Mouse (Mus musculus): Measurements from ENCODE around the gene Acacb. TPM values are rescaled to one million over a fixed set of nuclear protein-coding genes. Genes with fewer than 3 reads are reported as not detected.

The Acacb gene
- total RNA-seq, 2 experiments from 2014 or later: 177 to 191 TPM

DNA sequence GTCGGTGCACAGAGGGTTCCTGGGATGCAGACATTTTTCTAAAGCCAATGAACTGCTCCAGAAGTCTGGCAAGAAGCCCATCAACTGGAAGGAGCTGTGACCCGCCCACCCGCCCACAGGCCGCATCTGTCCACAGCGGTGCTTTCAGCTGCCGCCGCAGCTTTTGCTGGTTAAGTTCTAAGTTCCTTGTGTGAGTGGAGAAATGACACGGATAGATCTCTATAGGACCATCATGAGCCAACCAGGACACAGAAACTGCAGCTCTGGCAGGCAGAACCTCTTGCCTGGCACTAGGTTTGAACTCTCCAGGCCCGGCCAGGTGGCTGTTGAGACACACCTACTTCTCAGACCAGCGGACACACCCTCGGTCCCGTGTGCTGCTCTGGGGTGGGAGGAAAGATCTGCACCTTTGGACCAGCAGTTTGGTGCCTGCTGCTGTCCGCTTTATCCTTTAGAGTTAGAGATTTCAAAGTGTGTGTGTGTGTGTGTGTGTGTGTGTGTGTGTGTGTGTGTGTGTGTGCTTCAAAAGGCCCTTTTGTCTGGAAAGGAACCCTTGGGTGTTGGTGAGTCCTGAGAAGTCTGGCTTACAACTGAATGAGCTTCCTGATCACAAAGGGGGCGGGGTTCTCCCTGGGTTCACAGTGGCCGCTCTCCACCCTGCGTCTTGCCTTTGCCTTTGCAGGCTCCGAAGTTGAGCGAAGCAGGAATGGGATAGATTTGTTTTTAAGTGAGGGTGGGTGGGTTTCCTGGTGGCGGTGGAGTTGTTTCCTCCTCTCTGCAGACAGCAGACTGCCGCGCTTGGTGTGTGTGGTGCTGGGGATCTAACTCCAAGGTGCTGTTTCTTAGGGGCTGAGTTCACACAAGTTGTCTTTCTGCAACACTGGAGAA lies 7.8 kb upstream of the Acacb start:
- peak overlapping the region; percentile 64 for H3K27ac ChIP-seq
- no peak for DNase-seq
- no peak for TF ChIP-seq CTCF (IDR thresholded peaks at IDR 0.05)
- intact Hi-C loops (cut with DNase I): no loop called here
- H3K4me3 ChIP-seq: peak overlapping the region; percentile 38

DNA sequence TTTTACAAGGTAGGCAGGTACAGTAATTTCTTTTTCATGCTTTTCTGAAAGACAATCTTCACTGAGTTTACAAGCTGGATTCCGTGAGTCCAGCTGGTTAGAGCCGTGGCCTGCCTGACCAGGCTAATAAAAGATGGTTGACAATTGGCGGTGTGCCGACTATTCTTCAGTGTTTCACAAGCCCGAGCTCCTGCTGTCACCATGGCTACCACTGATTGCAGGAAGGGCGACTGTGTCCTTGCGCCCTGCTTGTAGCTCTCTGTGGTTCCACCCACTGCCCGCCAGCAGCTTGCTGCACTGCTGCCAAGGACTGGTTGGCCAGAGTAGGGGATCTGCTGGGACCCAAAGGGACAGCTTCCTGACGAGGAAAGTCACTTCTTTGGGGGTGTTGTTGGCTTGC lies 7.2 kb upstream of the Acacb start:
- peak; percentile 79 for DNase-seq
- intact Hi-C loops (cut with DNase I): no loop called here
- H3K4me3 ChIP-seq: peak overlapping the region; percentile 38
- no peak for TF ChIP-seq CTCF (IDR thresholded peaks at IDR 0.05)
- peak overlapping the region; percentile 64 for H3K27ac ChIP-seq

DNA sequence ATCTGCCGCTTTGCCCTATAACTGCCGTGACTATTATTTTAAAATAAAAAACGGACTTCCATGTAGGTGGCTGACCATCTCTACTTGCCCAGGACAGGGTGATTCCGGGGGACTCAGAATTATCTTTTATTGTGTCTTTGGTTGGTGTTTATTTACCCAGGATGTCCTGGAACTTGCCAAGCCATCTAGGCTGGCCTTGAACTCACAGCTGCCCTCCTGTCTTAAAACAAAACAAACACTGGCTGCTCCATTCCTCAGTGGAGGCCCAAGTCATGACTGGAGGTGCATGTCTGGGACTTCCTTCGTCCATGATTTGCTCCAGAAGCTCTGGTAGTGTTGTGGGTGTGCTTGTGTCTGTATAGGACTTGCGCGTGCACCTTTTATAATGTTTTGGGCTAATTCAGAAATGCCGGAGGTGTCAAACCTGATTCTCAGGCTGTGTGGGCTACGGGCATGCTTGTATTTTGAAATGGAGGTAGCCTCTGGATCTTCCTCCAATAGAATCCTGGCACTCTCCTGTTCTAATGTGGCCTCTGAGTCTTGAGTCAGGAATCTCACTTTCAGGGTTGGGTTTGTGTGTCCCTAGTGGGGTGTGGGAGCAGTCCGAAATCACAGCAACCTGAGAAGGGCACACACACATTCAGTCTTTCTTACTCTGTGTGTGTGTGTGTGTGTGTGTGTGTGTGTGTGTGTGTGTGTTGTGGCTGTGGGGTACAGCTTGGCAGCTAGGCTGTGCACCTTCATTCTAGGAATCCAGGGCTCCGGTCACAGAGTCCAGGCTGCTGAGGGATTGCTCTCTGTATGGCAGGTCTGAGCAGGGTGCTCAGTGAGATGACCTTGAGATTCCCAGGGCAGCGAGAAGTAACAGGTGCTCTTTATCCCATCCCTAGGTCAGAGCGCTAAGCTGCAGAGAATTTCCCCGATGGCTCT lies 973 bp downstream of the Acacb start:
- H3K27ac ChIP-seq: peak overlapping the region; percentile 96
- TF ChIP-seq CTCF (IDR thresholded peaks at IDR 0.05): no peak
- H3K4me3 ChIP-seq: peak overlapping the region; percentile 72
- DNase-seq: peak; percentile 61
- intact Hi-C loops (cut with DNase I): no loop called here

DNA sequence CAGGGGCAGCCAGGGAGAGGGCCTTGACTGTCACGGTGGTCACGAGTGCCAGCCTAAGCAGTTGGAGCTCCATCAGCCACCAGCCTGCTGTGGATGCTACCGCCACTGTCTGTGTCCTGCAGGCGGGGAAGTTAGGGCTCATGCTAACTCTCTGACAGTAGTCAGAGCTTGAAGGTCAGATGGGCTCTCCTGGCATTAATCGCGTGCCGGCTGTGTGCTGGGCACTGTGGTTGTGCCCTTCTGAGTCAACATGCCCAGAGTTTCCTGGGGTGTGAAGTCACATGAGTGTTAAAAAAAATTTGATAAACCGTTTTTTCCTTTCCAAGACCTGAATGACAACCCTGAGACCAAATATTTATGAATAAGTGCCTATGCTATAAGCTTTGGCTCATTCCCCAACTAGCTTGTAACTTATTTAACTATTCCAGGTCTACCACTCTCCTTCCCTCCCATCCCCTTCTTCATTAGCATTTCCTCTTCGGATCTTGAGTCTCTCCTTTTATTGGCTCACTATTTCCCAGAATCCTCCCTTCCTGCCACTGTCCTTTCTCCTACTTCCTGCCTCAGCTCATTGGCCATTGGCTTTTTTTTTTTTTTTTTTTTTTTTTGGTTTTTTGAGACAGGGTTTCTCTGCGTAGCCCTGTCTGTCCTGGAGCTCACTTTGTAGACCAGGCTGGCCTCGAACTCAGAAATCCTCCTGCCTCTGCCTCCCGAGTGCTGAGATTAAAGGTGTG lies 6.2 kb downstream of the Acacb start:
- intact Hi-C loops (cut with DNase I): loop anchor here (2.0 kb wide), 1 partner anchor 18 kb away; no protein-coding TSS in a partner anchor
- Histone ChIP-seq H3K27ac (peak overlapping the region; percentile 64), H3K4me3 (peak overlapping the region; percentile 18; the same call in 1 of the 2 replicates)
- DNase-seq: no peak
- TF ChIP-seq CTCF (IDR thresholded peaks at IDR 0.05): no peak

DNA sequence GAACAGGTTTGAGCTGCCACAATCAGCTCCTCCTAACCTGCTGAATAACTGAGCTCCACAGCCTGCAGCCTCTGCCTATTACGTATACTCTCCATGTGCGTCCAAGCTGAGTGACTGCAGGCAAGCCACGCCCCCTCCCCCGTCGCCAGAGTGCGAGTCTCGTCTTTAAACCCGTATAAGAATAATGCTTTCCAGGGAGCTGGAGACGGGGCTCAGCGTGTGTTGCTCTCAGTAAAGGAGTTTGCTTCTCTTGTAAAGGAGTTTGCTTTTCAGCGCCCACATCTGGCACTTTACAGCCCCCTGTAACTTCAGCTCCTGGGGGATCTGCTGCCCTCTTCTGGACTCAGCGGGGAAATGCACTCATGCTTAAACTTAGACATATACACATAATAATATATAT lies 7.2 kb downstream of the Acacb start:
- intact Hi-C loops (cut with DNase I): loop anchor here (2.0 kb wide), 1 partner anchor 19 kb away; no protein-coding TSS in a partner anchor
- no peak for DNase-seq
- peak overlapping the region; percentile 51; the same call in 1 of the 2 replicates for H3K27ac ChIP-seq
- TF ChIP-seq CTCF (IDR thresholded peaks at IDR 0.05): peak; percentile 52
- no peak overlapping the region for H3K4me3 ChIP-seq

DNA sequence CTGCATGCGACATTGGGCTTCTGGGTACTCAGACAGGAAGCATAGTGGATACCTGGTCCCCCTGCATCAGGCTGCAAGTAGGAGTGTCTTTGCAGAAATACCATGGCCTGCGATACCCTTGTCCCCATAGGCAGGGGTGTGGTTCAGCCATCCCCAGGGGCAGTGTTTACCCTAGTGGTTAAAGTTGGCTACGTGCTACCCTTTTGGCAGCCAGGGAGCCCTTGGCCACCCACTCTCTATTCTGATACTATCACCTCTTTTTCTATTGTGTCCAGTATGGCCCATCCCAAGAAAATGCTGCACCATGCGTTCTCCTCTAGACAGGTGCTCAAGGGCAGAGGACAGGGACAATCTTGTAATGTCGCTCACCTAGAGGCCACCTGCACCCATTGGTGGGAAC lies 8.4 kb downstream of the Acacb start:
- peak overlapping the region; percentile 88 for H3K27ac ChIP-seq
- TF ChIP-seq CTCF (IDR thresholded peaks at IDR 0.05): no peak
- intact Hi-C loops (cut with DNase I): no loop called here
- DNase-seq: no peak
- peak overlapping the region; percentile 39; the same call in 1 of the 2 replicates for H3K4me3 ChIP-seq

DNA sequence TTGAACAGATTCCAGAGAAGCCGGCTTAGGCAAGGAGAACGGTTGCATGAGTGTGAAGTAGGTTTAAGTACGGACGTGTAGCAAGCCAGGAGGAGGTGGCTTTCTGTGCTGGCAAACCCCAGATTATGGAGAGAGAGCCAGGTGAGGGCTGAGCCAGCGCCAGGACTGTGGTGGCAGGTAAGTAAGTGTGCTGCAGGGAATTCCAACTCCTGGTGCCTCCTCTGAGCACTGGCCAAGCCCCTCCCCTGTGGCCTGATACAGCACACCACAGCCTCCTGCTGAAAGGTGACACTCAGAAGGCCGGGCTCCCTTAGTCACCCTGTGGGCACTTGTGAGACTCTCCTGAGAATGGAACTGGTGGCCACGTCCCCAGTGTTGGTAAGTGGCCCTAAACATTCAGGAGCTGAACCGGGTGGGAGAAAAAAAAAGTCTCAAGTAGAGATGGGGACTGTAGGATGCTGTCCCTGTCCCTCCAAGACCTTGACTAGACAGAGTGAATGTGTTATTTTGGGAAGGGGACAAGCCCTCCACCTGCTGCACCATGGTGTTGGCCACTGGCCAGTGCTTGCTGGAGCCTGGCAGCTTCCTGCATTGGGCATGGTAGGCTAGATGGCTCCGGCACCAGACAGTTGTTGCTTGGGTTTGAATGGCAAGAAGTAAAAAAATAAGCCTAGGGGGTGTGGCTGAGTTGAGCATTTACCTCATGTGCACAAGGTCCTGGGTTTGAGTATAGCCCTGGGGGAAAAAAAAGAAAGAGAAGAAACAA lies 9.0 kb downstream of the Acacb start:
- Histone ChIP-seq H3K27ac (peak overlapping the region; percentile 88), H3K4me3 (peak overlapping the region; percentile 49)
- peak; percentile 88 for DNase-seq
- intact Hi-C loops (cut with DNase I): no loop called here
- TF ChIP-seq CTCF (IDR thresholded peaks at IDR 0.05): no peak

DNA sequence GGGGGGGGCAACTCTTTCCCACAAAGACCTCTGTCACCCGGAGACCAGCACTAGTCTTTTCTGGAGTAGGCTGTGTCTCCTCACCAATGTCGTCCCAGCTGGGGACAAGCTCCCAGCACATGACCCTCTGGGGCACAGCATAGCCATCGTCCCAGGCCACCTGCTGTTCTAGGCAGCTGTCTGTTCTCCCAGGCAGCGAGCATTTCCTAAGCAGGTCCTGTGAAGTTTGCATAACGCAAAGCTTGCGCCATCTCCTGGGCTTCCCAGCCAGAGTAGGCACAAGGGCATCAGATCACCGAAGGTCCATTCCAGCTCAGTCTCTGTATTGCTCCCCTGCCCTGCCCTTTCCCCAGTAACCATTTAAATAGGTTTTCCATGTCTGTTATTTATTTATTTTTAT lies 10.9 kb downstream of the Acacb start:
- Histone ChIP-seq H3K4me3 (peak overlapping the region; percentile 26; the same call in 1 of the 2 replicates), H3K27ac (peak overlapping the region; percentile 88)
- DNase-seq: peak; percentile 68
- no peak for TF ChIP-seq CTCF (IDR thresholded peaks at IDR 0.05)
- intact Hi-C loops (cut with DNase I): no loop called here

DNA sequence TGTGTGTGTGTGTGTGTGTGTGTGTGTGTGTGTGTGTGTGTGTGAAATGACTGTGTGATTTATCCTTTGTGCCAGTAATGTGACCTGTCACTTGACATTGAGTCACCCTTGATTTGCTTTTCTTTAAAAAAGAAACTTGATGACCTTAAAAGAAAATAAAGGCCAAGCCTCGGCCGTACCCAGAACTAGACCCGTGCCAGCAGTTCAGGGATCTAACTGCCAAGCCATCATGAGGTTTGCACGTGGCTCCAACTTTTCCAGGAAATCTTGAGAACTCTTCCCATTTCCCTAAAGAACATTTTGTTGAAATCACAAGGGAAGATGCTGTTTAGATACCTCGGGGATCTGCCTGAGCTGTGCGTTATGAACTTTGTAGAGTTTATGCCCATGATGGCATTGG lies 15.1 kb downstream of the Acacb start:
- peak overlapping the region; percentile 78 for H3K27ac ChIP-seq
- intact Hi-C loops (cut with DNase I): no loop called here

DNA sequence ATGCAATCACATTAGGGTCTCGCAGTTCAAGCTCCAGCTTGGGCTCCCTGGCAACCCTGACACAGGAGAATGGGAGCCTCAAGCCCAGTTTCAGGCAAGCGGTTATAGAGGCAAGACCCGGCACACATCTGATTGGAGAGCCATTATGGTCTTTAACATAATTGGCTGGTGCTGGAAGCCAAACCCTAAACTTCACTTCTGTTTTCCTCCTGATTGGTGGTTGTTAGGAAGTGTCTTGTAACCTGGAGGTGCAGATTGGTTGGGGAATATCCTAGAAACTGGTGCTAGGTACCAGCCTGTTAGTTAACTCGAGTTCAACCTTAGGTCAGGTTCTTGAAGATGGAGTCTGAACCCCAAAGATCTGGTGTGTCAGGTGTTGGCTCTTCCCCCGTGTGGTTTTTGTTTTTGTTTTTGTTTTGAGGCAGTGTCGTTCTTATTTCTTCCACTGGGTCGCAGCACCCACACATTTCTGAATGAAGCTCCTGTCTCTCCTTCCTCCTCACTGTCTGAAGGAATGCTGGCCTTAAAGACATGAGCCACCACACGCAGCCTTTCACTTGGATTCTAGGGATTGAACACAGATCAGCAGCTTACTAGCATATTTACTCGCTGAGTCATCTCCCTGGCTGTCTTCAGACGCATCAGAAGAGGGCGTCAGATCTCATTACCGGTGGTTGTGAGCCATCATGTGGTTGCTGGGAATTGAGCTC lies 15.9 kb downstream of the Acacb start:
- no peak for DNase-seq
- TF ChIP-seq CTCF (IDR thresholded peaks at IDR 0.05): peak; percentile 32; the same call in 1 of the 2 replicates
- H3K27ac ChIP-seq: peak overlapping the region; percentile 78

More for the DNA sequence above, 15.1 kb downstream of the Acacb start:
- H3K4me3 ChIP-seq: no peak overlapping the region
- no peak for TF ChIP-seq CTCF (IDR thresholded peaks at IDR 0.05)
- no peak for DNase-seq

More for the DNA sequence above, 15.9 kb downstream of the Acacb start:
- no peak overlapping the region for H3K4me3 ChIP-seq
- intact Hi-C loops (cut with DNase I): no loop called here
